Mouse (Mus musculus) lung, adult 18-20 months (tissue): Measurements from ENCODE around the gene Sgms1.
"Not testable (repeated sequence)": the region's sequence is repeated elsewhere in the genome, so short reads cannot be mapped to it uniquely, and the experiment has no call there.

Experiments used
- DNase-seq, 2 experiments: peaks; one replicate each; pipeline ENCODE4 v3.0.0; 2022; ENCODE audit warnings: mixed read lengths in 2 of 2

Gene Sgms1

DNA sequence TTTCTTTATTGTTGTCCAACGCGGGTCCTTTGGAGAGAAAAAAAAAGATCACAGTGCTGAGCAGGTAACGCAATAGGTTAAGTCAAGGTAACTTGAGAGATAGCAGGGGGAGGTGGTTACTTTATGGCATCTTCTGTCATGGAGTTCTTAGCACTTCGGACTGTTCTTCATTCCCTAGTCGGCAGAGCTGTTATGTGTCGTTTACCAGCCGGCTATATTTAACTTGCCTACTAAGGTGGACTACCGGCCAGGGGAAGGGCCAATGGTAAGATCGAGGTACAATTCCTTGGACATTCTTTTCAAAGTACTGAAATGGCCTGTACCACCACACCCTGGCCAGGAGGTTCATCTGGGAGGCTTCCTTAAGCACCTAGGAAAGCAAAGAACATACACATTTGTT is 265.4 kb downstream of the Sgms1 start:
- no peak for DNase-seq

DNA sequence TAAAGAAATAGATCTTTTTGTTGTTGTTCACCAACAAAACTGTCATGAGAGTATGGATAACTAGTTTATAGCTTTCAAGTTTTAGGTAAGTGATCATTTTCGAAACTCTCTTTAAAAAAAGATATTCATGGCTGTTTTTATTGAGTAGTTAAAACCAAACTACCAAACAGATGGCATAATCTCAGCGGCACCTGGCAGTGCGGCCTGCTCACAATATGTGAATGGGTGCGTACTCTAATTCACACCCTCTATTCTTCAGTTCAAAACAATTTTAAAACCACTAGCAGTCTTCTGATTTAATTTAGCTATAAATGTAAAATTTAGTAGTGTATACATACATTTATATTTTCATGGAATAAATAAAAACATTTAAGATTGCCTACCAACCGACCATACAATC is 266.3 kb downstream of the Sgms1 start:
- DNase-seq, result no peak

- no peak for DNase-seq
These were observed 268.7 kb downstream of the Sgms1 start for GRCm38 (mm10) chr19:32120798-32121197.

DNA sequence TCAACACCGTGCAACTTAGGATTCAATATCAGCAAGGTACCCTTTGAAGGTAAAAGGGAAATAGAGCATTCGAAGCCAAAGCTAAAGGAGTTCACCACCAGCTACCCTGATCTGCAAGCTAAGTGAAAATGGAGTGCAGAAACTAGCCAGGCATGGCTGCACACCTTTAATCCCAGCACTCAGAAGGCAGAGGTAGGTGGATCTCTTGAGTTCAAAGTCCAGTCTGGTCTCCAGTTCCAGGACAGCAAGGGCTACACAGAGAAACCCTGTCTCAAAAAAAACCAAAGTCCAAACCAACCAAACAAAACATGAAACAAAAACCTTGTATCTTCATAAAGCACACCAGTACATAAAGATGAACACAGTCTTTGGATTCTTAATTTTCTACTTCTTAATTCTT is 269.8 kb downstream of the Sgms1 start:
- DNase-seq, result no peak

GRCm38 (mm10) chr19:32118496-32118895 is 271.0 kb downstream of the Sgms1 start:
- peak; percentile 30 to 61 for DNase-seq

- DNase-seq, result no peak
These were observed 272.0 kb downstream of the Sgms1 start for GRCm38 (mm10) chr19:32117484-32118018.

DNA sequence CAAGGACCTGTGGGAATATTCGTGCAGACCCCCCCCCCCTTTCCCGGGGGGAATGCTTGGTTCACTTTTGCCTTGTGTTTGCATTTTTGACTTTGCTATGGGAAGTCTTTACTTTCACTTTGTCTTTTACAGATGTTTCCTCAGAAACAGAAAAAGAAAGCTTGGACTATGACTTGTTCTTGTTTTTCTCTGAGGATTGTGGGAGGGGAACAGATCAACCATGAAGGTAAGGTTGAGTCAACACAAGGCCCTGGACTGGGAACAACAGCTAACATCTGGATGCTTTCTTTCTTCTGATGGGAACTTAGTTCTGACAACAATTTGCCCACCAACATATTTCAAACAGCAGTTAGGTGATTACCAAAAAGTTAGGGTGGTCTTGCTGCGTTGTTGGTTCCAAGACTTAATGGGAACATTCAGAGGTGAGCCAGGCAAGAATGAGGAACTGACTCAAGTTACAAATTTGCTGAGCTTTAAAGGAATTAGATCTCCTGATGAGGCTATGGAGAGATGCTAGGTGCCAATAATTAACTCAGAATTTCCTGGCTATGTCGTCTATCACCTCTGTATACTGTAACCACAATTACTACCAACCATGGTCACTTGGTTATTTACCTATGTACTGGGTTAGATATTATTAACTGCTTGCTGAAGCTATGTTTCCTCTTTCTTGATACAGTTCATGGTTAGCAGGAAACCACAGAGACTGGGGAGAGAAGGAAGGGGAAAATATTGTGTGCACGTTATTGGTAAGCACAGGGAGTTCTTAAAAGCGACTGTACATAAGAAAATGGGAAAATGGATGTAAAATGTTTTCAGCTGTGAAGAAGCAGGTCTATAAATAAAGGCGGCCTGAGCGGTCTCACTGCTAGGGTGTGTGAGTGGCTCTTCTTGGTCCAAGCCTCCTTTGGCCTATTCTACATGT is 277.4 kb downstream of the Sgms1 start:
- no peak for DNase-seq

- peak; percentile 77 to 80 for DNase-seq
These were observed 281.7 kb downstream of the Sgms1 start, which contains the start of gene Asah2 for GRCm38 (mm10) chr19:32107771-32108306. Asah2 (minus strand) TSS chr19:32108211.

GRCm38 (mm10) chr19:32106750-32107149 is 282.8 kb downstream of the Sgms1 start:
- no peak for DNase-seq

DNA sequence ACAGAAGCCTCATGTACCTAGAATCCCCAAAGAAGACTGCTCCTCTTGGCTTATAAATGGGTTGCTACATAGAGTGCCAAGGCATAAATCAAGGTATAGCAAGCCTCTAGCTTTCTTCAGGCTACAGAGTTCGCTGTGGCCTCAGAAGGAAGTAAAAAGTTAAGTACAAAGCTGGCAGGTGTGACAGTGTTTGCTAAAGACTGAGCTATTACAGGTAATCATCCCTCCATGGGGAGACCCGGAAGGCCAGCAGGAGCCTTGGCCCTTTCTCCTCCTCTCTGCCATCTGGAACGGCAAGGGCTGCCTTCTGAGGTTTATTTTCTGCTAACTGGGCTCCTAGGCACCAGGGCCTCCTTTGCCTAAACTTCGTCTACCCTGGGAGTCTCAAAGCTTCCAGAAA is 285.3 kb downstream of the Sgms1 start:
- no peak for DNase-seq

GRCm38 (mm10) chr19:32102976-32103300 is 286.6 kb downstream of the Sgms1 start:
- DNase-seq, result no peak

- no peak for DNase-seq
These were observed 287.1 kb downstream of the Sgms1 start for GRCm38 (mm10) chr19:32102294-32102975.

- DNase-seq, result no peak
These were observed 290.9 kb downstream of the Sgms1 start for GRCm38 (mm10) chr19:32098582-32098981.

GRCm38 (mm10) chr19:32092358-32092757 is 297.2 kb downstream of the Sgms1 start:
- DNase-seq, result no peak

GRCm38 (mm10) chr19:32090804-32091203 is 298.7 kb downstream of the Sgms1 start:
- DNase-seq, result no peak

DNA sequence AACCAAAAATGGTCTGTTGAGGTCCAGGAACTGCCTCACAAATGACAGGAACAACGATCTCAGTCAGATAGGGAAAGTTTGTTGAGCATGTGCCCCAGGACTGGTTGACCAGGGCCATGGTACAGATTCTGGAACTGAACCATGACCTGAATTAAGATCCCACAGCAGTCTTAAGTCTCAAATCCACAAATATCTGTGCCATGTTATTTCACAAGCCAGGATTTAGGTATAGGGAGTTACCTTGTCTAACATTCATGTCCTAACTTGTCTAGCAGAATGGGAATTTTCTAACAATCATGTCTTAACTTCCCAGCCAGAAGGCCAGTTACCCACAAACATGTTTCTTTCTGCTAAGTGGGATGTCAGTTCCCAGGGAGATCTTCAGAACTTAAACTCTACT is 300.9 kb downstream of the Sgms1 start:
- no peak for DNase-seq

DNA sequence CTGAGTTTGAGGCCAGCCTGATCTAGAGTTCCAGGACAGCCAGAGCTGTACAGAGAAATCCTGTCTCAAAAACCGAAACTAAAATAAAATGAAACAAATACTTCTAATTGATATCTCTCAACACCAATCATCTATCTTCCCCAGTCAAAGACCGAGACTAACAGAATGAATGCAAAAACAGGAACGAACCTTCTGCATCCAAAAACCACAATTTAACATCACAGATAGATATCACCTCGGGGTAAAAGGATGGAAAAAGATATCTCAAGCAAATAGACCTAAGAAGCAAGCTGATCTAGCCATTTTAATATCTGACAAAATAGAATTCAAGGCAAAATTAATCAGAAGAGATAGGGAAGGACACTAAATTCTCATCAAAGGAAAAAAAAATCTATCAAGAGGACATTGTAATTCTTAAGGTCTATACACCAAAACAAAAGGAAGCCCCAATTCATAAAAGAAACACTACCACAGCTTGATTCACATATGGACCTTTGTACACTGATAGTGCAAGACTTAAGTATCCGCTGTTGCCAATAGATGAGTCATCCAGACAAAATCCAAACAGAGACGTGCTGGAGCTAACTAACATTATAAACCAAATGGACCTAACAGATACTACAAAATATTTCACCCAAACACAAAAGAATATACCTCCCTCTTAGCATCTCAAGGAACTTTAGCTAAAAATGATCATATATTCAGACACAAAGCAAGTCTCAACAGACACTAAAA is 301.6 kb downstream of the Sgms1 start:
- no peak for DNase-seq

DNA sequence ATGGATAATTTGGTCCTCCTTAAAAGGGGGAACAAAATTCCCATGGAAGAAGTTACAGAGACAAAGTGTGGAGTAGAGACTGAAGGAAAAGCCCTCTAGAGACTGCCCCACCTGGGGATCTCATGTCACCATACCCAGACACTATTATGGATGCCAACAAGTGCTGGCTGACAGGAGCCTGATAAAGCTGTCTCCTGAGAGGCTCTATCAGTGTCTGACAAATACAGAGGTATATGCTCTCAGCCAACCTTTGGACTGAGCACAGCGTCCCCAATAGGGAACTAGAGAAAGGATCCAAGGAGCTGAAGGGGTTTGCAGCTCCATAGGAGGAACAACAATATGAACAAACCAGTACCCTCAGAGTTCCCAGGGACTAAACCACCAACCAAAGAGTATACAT is 304.7 kb downstream of the Sgms1 start:
- not testable (repeated sequence) for DNase-seq
